Mouse (Mus musculus) testis, adult 2 months (tissue): Measurements from ENCODE around the gene Mfng.

Experiments used
- CTCF ChIP-seq: fragments of 200-500 bp; IDR thresholded peaks from 2 replicates; pipeline ENCODE4 v1.5.1; 2012; ENCODE audit warnings: low read depth, mild to moderate bottlenecking, inconsistent platforms, low read length, moderate library complexity; ENCODE audit not compliant: control insufficient read depth, insufficient read depth, insufficient replicate concordance
- POLR2A ChIP-seq: fragments of 200-500 bp; IDR thresholded peaks from 2 replicates; pipeline ENCODE4 v1.6.1; 2012; ENCODE audit warnings: low read depth, mild to moderate bottlenecking, inconsistent platforms, low read length, moderate library complexity; ENCODE audit not compliant: control insufficient read depth

GRCm38 (mm10) chr15:78779690-78780089 lies 6.4 kb upstream of the Mfng start:
- TF ChIP-seq CTCF (no peak), POLR2A (no peak)
